Mouse (Mus musculus) embryonic facial prominence, embryonic 15.5 days (tissue): ENCODE data around the gene P2rx7. TPM values are rescaled to one million over a fixed set of nuclear protein-coding genes. Genes with fewer than 3 reads are reported as not detected.
"Not testable (repeated sequence)": the region's sequence is repeated elsewhere in the genome, so short reads cannot be mapped to it uniquely, and the experiment has no call there.

Experiments
- ATAC-seq: fragments of 200-750 bp; cut with Nextera tagmentation; 2 replicates; pipeline ENCODE4 v1.8.0; 2017; ENCODE audit warnings: low read depth, moderate TSS enrichment; ENCODE audit not compliant: insufficient number of reproducible peaks, low FRiP score, low TSS enrichment
- H3K27ac ChIP-seq: fragments of 300-500 bp; sonication (generic); replicated peaks from 2 replicates; pipeline ENCODE4 v1.5.1; 2015; ENCODE audit warnings: mild to moderate bottlenecking, inconsistent platforms
- H3K27me3 ChIP-seq: fragments of 300-500 bp; sonication (generic); 2 replicates; pipeline ENCODE4 v1.6.1; 2015; ENCODE audit warnings: inconsistent platforms
- H3K36me3 ChIP-seq: fragments of 300-500 bp; sonication (generic); 2 replicates; pipeline ENCODE4 v1.6.1; 2015; ENCODE audit warnings: mild to moderate bottlenecking, inconsistent platforms
- H3K4me1 ChIP-seq: fragments of 300-500 bp; sonication (generic); 2 replicates; pipeline ENCODE4 v1.6.1; 2015; ENCODE audit warnings: inconsistent platforms
- H3K4me2 ChIP-seq: fragments of 300-500 bp; sonication (generic); replicated peaks from 2 replicates; pipeline ENCODE4 v1.6.1; 2015; ENCODE audit warnings: mild to moderate bottlenecking, inconsistent platforms
- H3K4me3 ChIP-seq: fragments of 300-500 bp; sonication (generic); replicated peaks from 2 replicates; pipeline ENCODE4 v1.5.1; 2015; ENCODE audit warnings: mild to moderate bottlenecking, inconsistent platforms
- H3K9ac ChIP-seq: fragments of 300-500 bp; sonication (generic); 2 replicates; pipeline ENCODE4 v1.6.1; 2015; ENCODE audit warnings: inconsistent platforms
- H3K9me3 ChIP-seq: fragments of 300-500 bp; sonication (generic); replicated peaks from 2 replicates; pipeline ENCODE4 v1.6.1; 2016; ENCODE audit warnings: inconsistent platforms
- whole genome bisulfite sequencing: fragments of 180-500 bp; shearing (Covaris S2); methylation state at CpG from one replicate; pipeline ENCODE4 v1.1.7; 2015; 5-methylcytosine and 5-hydroxymethylcytosine counted together
- polyA plus RNA-seq: library from polyadenylated mRNA; unstranded; fragments of >200 nt; fragmentation: Nextera tagmentation; extraction: Ambion mirVana; gene quantifications from 2 replicates; pipeline ENCODE4 v1.2.1, GENCODE M21; 2015

P2rx7 gene
- polyA plus RNA-seq, 1 experiment from 2014 or later: 3.6 TPM

GRCm38 (mm10) chr5:122668981-122669897, 25.5 kb downstream of the P2rx7 start:
- no peaks in the 10 kb centered on the region for H3K27me3 ChIP-seq
- no peak overlapping the region for H3K27ac ChIP-seq
- H3K4me1 ChIP-seq: no peaks in the 10 kb centered on the region
- H3K9me3 ChIP-seq: no peaks in the 10 kb centered on the region
- H3K4me3 ChIP-seq: no peak overlapping the region
- H3K4me2 ChIP-seq: no peak overlapping the region
- H3K9ac ChIP-seq: no peak overlapping the region
- ATAC-seq: no peak
- 73% methylated on average over 15 of the region's 15 CpGs for WGBS
- no peaks in the 10 kb centered on the region for H3K36me3 ChIP-seq

- not testable (repeated sequence) for H3K27ac ChIP-seq, H3K4me1 ChIP-seq, H3K9me3 ChIP-seq, H3K27me3 ChIP-seq, H3K4me3 ChIP-seq, ATAC-seq, H3K4me2 ChIP-seq, H3K9ac ChIP-seq, H3K36me3 ChIP-seq
- 76% methylated on average over 7 of the region's 7 CpGs for WGBS
Observed at GRCm38 (mm10) chr5:122671641-122672040, 27.9 kb downstream of the P2rx7 start.

- H3K27ac ChIP-seq: no peak overlapping the region
- H3K9ac ChIP-seq: no peak overlapping the region
- 84% methylated on average over 5 of the region's 5 CpGs for WGBS
- no peaks in the 10 kb centered on the region for H3K36me3 ChIP-seq
- ATAC-seq: no peak
- no peaks in the 10 kb centered on the region for H3K4me1 ChIP-seq
- no peaks in the 10 kb centered on the region for H3K27me3 ChIP-seq
- H3K9me3 ChIP-seq: no peaks in the 10 kb centered on the region
- no peak overlapping the region for H3K4me3 ChIP-seq
- H3K4me2 ChIP-seq: no peak overlapping the region
Observed at GRCm38 (mm10) chr5:122672298-122672697, 28.6 kb downstream of the P2rx7 start.

- H3K9me3 ChIP-seq: no peaks in the 10 kb centered on the region
- no peak overlapping the region for H3K9ac ChIP-seq
- no peak overlapping the region for H3K27ac ChIP-seq
- no peak for ATAC-seq
- H3K36me3 ChIP-seq: no peaks in the 10 kb centered on the region
- no peak overlapping the region for H3K4me2 ChIP-seq
- WGBS: 73% methylated on average over 8 of the region's 8 CpGs
- no peak overlapping the region for H3K4me3 ChIP-seq
- no peaks in the 10 kb centered on the region for H3K27me3 ChIP-seq
- H3K4me1 ChIP-seq: no peaks in the 10 kb centered on the region
Observed at GRCm38 (mm10) chr5:122676002-122676401, 32.3 kb downstream of the P2rx7 start.

- ATAC-seq: no peak
- Histone ChIP-seq H3K4me2 (no peak overlapping the region), H3K9me3 (no peaks in the 10 kb centered on the region), H3K27ac (no peak overlapping the region), H3K9ac (no peak overlapping the region), H3K4me3 (no peak overlapping the region), H3K4me1 (no peaks in the 10 kb centered on the region), H3K27me3 (no peaks in the 10 kb centered on the region), H3K36me3 (no peaks in the 10 kb centered on the region)
- WGBS: 80% methylated on average over 9 of the region's 9 CpGs
Observed at GRCm38 (mm10) chr5:122677983-122678382, 34.3 kb downstream of the P2rx7 start.

- H3K36me3 ChIP-seq: no peaks in the 10 kb centered on the region
- no peaks in the 10 kb centered on the region for H3K4me1 ChIP-seq
- WGBS: 87% methylated on average over 8 of the region's 8 CpGs
- no peaks in the 10 kb centered on the region for H3K9me3 ChIP-seq
- H3K27me3 ChIP-seq: no peaks in the 10 kb centered on the region
- no peak overlapping the region for H3K4me3 ChIP-seq
- H3K4me2 ChIP-seq: no peak overlapping the region
- H3K27ac ChIP-seq: no peak overlapping the region
- H3K9ac ChIP-seq: no peak overlapping the region
- ATAC-seq: no peak
Observed at GRCm38 (mm10) chr5:122679881-122680280, 36.2 kb downstream of the P2rx7 start.

GRCm38 (mm10) chr5:122681276-122681675, 37.6 kb downstream of the P2rx7 start:
- no peaks in the 10 kb centered on the region for H3K36me3 ChIP-seq
- no peaks in the 10 kb centered on the region for H3K9me3 ChIP-seq
- no peak for ATAC-seq
- no peak overlapping the region for H3K4me2 ChIP-seq
- WGBS: 85% methylated on average over 12 of the region's 12 CpGs
- H3K4me1 ChIP-seq: no peaks in the 10 kb centered on the region
- no peak overlapping the region for H3K27ac ChIP-seq
- H3K27me3 ChIP-seq: no peaks in the 10 kb centered on the region
- no peak overlapping the region for H3K9ac ChIP-seq
- no peak overlapping the region for H3K4me3 ChIP-seq

- Histone ChIP-seq H3K4me1 (0 out of 2 replicates have a peak, but pooled peaks cover 3% of the 10 kb centered on the region), H3K4me2 (no peak overlapping the region), H3K27me3 (no peaks in the 10 kb centered on the region), H3K9me3 (no peaks in the 10 kb centered on the region), H3K36me3 (no peaks in the 10 kb centered on the region), H3K27ac (no peak overlapping the region), H3K9ac (no peak overlapping the region), H3K4me3 (no peak overlapping the region)
- WGBS: 75% methylated on average over 10 of the region's 10 CpGs
- no peak for ATAC-seq
Observed at GRCm38 (mm10) chr5:122683926-122684325, 40.2 kb downstream of the P2rx7 start.

GRCm38 (mm10) chr5:122687391-122687790, 43.7 kb downstream of the P2rx7 start:
- ATAC-seq: no peak
- 40% methylated on average over 4 of the region's 4 CpGs for WGBS
- no peak overlapping the region for H3K27ac ChIP-seq
- H3K36me3 ChIP-seq: no peaks in the 10 kb centered on the region
- H3K9me3 ChIP-seq: no peaks in the 10 kb centered on the region
- no peak overlapping the region for H3K4me3 ChIP-seq
- no peak overlapping the region for H3K4me2 ChIP-seq
- H3K27me3 ChIP-seq: no peaks in the 10 kb centered on the region
- no peak overlapping the region for H3K9ac ChIP-seq
- 0 out of 2 replicates have a peak, but pooled peaks cover 3% of the 10 kb centered on the region for H3K4me1 ChIP-seq

GRCm38 (mm10) chr5:122689153-122689552, 45.4 kb downstream of the P2rx7 start:
- ATAC-seq: no peak
- no peak overlapping the region for H3K9ac ChIP-seq
- H3K36me3 ChIP-seq: no peaks in the 10 kb centered on the region
- H3K4me1 ChIP-seq: 0 out of 2 replicates have a peak, but pooled peaks cover 3% of the 10 kb centered on the region
- no peak overlapping the region for H3K4me3 ChIP-seq
- no peaks in the 10 kb centered on the region for H3K9me3 ChIP-seq
- no peaks in the 10 kb centered on the region for H3K27me3 ChIP-seq
- 83% methylated on average over 7 of the region's 7 CpGs for WGBS
- no peak overlapping the region for H3K27ac ChIP-seq
- H3K4me2 ChIP-seq: no peak overlapping the region

- ATAC-seq: no peak
- Histone ChIP-seq H3K4me1 (0 out of 2 replicates have a peak, but pooled peaks cover 3% of the 10 kb centered on the region), H3K36me3 (no peaks in the 10 kb centered on the region), H3K27ac (no peak overlapping the region), H3K4me3 (no peak overlapping the region), H3K27me3 (no peaks in the 10 kb centered on the region), H3K4me2 (no peak overlapping the region), H3K9ac (no peak overlapping the region), H3K9me3 (no peaks in the 10 kb centered on the region)
- 42% methylated on average over 6 of the region's 6 CpGs for WGBS
Observed at GRCm38 (mm10) chr5:122690486-122690885, 46.8 kb downstream of the P2rx7 start.
